Mouse (Mus musculus) T-helper 17 cell (primary cell): ENCODE measurements around the gene Hsf3.
"Not testable (repeated sequence)": the region's sequence is repeated elsewhere in the genome, so short reads cannot be mapped to it uniquely, and the experiment has no call there.

Source experiments
- in situ Hi-C, 2 experiments: fragments of 300-600 bp; cut with MboI, MseI; formaldehyde crosslinking; loops; 1 replicate in 1 of 2; 2 replicates in 1 of 2; pipeline ENCODE4 v1.15.1; 2025; ENCODE audit warnings: high pct_unique_total_duplicates in 2 of 2

The Hsf3 gene

DNA sequence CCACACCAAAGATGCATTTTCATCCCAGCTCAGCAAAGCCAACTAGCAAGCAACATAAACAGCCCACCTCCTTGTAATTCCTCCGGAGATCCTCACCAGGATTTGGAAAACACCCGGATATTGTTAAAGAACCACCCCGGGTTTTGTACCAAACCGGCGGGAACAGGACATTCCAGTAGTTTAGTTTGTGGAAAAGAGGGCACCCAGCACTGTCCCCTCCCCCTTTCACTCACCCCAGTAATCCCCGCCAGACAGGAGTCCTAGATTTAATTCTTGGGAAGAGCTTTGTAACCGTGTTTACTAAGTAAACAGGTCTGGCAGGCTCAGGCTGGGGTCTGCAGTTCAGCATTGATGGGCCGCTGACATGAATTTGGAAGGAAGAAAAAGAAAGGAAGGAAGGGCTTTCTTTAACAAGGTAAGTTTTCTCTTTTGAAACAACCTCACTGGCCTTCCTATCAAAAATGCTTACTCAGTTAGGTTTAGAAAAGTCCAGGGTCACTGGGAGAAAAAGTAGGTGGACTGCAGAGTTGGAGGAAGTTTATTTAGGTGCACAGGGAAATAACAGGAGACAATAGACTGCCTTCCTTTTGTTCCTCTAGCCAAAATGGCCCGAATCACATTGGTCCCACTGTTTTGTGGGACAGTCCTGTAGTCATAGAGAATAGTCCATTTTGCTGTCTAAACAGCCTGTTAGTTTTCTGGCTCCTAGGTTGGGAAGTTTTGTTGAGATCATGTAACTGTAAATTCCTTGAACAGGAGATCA, at the start of gene Hsf3:
Gene Hsf3 (minus strand): TSS at position 94 of the 763 bp plus-strand sequence.
- in situ Hi-C loops = no loop called here

DNA sequence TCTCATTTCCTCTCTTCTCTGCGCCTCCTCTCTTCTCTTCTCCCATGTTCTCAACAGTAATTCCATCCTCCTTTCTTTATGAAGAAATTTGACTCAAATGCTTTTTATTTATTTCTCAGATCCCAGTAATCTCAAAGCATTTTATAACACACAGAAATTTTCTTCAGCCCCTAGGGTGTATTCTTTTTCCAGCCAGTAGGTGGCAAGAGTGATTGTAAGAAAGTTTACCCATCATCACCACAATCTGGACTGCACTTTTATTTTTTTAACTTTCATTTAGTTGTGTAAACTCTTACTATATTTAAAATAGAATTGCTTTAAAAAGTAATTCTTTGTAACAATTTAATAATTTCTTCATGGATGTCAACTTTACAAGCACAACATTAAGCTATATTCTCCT, 45.5 kb upstream of the Hsf3 start:
- in situ Hi-C loops = no loop called here

GRCm38 (mm10) chrX:96455149-96455548, 945 bp downstream of the Hsf3 start, which contains the start of gene Heph:
TSS of gene Heph (plus strand) at chrX:96455359.
- in situ Hi-C loops = no loop called here

GRCm38 (mm10) chrX:96419383-96419782, 36.7 kb downstream of the Hsf3 start:
- in situ Hi-C loops = no loop called here

DNA sequence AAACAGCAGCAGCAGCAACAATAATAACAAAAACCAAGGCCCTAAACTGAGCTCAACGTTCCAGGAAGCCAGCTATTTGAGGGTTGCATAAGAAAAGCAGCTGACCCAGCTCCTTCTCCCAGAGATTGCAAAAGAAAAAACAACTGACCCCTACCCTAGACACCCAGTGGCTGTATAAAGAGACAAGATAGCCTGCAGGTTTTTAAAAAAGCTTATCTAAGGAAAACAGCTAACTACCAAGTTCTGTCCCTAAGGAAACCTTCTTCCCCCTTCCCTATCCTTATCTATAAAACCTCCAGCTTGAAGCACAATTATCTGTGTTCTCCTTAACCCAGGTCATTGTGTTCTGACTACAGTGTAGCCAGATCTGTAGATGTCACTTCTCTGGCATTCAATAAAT, 38.4 kb downstream of the Hsf3 start:
- in situ Hi-C loops = no loop called here

GRCm38 (mm10) chrX:96416970-96417369, 39.1 kb downstream of the Hsf3 start:
- in situ Hi-C loops = no loop called here

GRCm38 (mm10) chrX:96415351-96415750, 40.7 kb downstream of the Hsf3 start:
- in situ Hi-C loops = not testable (repeated sequence)

DNA sequence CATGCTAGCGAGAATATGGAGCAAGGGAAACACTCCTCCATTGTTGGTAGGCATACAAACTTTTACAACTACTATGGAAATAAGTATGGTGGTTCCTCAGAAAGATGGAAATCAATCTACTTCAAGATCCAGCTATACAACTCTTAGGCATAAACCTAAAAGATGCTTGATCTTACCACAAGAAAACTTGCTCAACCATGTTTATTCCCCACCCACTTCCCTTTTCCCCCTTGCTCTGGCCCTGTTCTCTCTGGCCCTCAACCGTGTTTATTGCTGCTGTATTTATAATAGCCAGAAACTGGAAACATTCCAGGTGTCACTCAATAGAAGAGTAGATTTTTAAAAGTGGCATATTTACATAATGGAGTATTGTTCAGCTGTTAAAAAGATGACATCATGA, 117.0 kb downstream of the Hsf3 start:
- in situ Hi-C loops = no loop called here

DNA sequence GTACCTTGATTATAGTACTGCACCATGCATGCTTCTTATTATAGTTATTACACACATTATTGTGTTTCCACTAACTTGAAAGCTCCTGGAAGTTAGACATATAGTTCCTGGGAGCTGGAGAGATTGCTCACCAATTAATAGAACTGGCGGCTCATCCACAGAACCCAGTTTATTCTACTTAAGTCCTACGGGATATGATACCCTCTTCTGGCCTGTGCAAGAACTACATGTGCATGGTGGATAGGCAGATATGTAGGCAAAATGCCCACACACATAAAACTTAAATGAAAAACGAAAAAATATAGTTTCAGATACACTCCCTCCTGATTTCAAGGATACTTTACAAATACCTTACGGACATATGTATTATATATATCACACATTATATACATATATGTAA, 126.3 kb downstream of the Hsf3 start:
- in situ Hi-C loops = loop anchor here in 1 of 2 experiments (5.0 kb wide), 1 partner anchor 322 kb away; no protein-coding TSS in a partner anchor

DNA sequence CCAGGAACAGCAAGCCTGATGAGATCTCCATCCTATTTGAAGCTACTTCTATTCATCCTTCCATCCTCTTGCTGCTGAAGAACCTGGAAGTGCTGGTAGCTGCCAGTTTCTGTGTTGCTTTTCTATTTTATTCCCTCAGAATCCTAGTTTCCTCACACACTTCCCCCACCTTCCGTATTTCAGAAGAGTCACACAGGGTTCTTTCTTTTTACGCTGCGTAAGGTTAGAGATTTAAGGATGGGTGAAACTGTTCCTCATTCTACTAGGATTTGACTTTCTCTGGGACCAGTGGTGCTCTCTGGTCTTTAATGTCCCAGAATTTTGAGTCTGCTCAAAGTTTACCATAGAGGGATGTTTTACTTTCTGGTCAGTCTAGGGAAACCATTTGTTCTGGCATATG, 162.8 kb downstream of the Hsf3 start, which contains the start of gene Vsig4:
Gene Vsig4 (minus strand): TSS at position 101 of the 400 bp plus-strand sequence.
- in situ Hi-C loops = no loop called here

DNA sequence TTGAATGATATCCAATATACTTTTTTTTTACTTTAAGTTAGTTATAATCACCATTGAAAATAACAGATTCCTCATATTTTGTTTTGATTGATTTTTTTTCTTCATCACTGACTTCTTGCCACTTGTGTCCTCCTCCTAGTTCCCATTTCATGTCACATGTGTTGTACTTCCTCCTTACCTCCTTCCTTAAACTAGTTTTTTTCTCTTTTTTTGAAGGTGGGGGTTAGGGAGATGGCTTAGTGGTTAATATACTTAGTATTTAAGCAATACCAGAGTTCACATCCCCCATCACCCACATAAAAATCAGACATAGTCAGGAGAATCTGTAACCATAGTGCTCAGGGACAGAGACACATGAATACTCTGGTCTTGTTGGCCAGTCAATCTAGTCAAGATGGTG, 199.6 kb downstream of the Hsf3 start:
- in situ Hi-C loops = no loop called here
